ENCODE assay signal across 25 mouse cellular contexts in the genomic region with DNA sequence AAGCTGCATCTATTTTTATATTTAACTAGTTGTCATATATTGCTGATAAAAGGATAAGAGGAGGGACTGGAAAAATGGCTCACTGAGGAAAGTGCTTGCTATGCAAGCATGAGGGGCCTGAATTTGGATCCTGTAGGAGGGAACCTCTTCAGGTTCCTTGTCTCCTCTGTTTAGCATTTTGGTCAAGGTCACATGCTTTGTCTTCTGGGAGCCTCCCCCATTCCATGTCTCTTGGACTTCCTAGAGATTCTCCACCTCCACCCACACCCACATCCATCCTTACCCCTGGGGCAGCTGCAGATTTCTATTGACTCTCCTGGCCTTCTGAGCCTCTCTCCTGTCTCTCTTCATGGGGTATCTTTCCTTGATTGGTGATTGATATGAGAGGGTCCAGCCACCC. TPM values are rescaled to one million over a fixed set of nuclear protein-coding genes. Genes with fewer than 3 reads are reported as not detected.
DNase-seq lines count a peak whose midpoint lies in the region; ATAC-seq and TF ChIP-seq lines count a peak whose summit lies in the region.
"Had no signal": no experiment of that assay in that cellular context is flagged by ENCODE, and none has a peak within 500 bp of the region (broad histone marks: within the 10 kb centered on the region; RNA-seq: fewer than 3 reads in every experiment).

No protein-coding gene starts in this region.

- no peak for ATAC-seq in forebrain, embryonic 13.5 days
- ATAC-seq in forebrain, postnatal 0 days, result no peak
- ATAC-seq in hindbrain, embryonic 15.5 days (ENCODE audit: low FRiP score, low read depth), result no peak
- ATAC-seq in hindbrain, embryonic 12.5 days (ENCODE audit: low FRiP score), result no peak
- ATAC-seq: activated CD4-positive, CD25-positive, alpha-beta regulatory T cell, adult 4 months; CD4-positive, CD25-positive, alpha-beta regulatory T cell, adult 4 months; forebrain, embryonic 14.5 days; forebrain, embryonic 16.5 days; Patski had no signal

- DNase-seq in forebrain, postnatal 0 days, result no peak
- peak; percentile 75 for DNase-seq in R1 (ENCODE audit: low read depth, low spot score)
- no peak for DNase-seq in natural killer cell, adult 2 months (ENCODE audit: low spot score in 2 of 2)
- no peak for DNase-seq in layer of hippocampus, adult 9-11 months
- DNase-seq: adrenal gland, adult 8-10 months; adrenal gland, postnatal 14 days; adrenal gland, postnatal 36 days; B cell, adult 2 months; cerebellum, adult 11-12 months; cerebellum, adult 2 months; cerebellum, adult 9-10 months; cerebellum, postnatal 10 days; cerebellum, postnatal 25 days had no signal

- H3K36me3 ChIP-seq in forebrain, embryonic 13.5 days (ENCODE audit: poor library complexity, severe bottlenecking), result no peaks in the 10 kb centered on the region
- H3K36me3 ChIP-seq in forebrain, postnatal 0 days (ENCODE audit: insufficient read depth), result no peaks in the 10 kb centered on the region
- no peaks in the 10 kb centered on the region for H3K36me3 ChIP-seq in hindbrain, embryonic 15.5 days
- H3K36me3 ChIP-seq in hindbrain, embryonic 12.5 days, result no peaks in the 10 kb centered on the region
- H3K36me3 ChIP-seq: embryonic facial prominence, embryonic 10.5 days; embryonic facial prominence, embryonic 12.5 days had no signal

- H3K4me2 ChIP-seq in forebrain, embryonic 13.5 days, result peak overlapping the region; percentile 10; the same call in 1 of the 2 replicates
- no peak overlapping the region for H3K4me2 ChIP-seq in forebrain, postnatal 0 days (ENCODE audit: low read depth)
- H3K4me2 ChIP-seq in hindbrain, embryonic 15.5 days, result 0 out of 2 replicates have a peak overlapping the region, but pooled peaks have one; percentile 1
- H3K4me2 ChIP-seq in hindbrain, embryonic 12.5 days (replicated peaks), result no peak overlapping the region
- H3K4me2 ChIP-seq: embryonic facial prominence, embryonic 12.5 days had no signal

- no peaks in the 10 kb centered on the region for H3K27me3 ChIP-seq in forebrain, embryonic 13.5 days
- H3K27me3 ChIP-seq in forebrain, postnatal 0 days (ENCODE audit: insufficient read depth, low read length), result no peaks in the 10 kb centered on the region
- no peaks in the 10 kb centered on the region for H3K27me3 ChIP-seq in hindbrain, embryonic 15.5 days
- H3K27me3 ChIP-seq in hindbrain, embryonic 12.5 days, result no peaks in the 10 kb centered on the region
- H3K27me3 ChIP-seq: CH12.LX; embryonic facial prominence, embryonic 12.5 days; Patski had no signal

- no peaks in the 10 kb centered on the region for H3K9me3 ChIP-seq in forebrain, embryonic 13.5 days (replicated peaks)
- H3K9me3 ChIP-seq in forebrain, postnatal 0 days (ENCODE audit: low read length), result no peaks in the 10 kb centered on the region
- H3K9me3 ChIP-seq in hindbrain, embryonic 15.5 days, result no peaks in the 10 kb centered on the region
- no peaks in the 10 kb centered on the region for H3K9me3 ChIP-seq in hindbrain, embryonic 12.5 days (replicated peaks)
- H3K9me3 ChIP-seq: embryonic facial prominence, embryonic 10.5 days; embryonic facial prominence, embryonic 12.5 days; G1E had no signal

- H3K4me1 ChIP-seq in forebrain, embryonic 13.5 days, result peaks cover 28% of the 10 kb centered on the region
- H3K4me1 ChIP-seq in forebrain, postnatal 0 days (ENCODE audit: insufficient read depth), result peaks cover 6% of the 10 kb centered on the region; the same call in 1 of the 2 replicates
- H3K4me1 ChIP-seq in hindbrain, embryonic 15.5 days (replicated peaks), result peaks cover 13% of the 10 kb centered on the region
- peaks cover 16% of the 10 kb centered on the region for H3K4me1 ChIP-seq in hindbrain, embryonic 12.5 days

- H3K9ac ChIP-seq in forebrain, embryonic 13.5 days, result no peak overlapping the region
- no peak overlapping the region for H3K9ac ChIP-seq in forebrain, postnatal 0 days
- H3K9ac ChIP-seq in hindbrain, embryonic 15.5 days, result no peak overlapping the region
- no peak overlapping the region for H3K9ac ChIP-seq in hindbrain, embryonic 12.5 days
- H3K9ac ChIP-seq: embryonic facial prominence, embryonic 12.5 days had no signal

- H3K27ac ChIP-seq in forebrain, embryonic 13.5 days, result no peak overlapping the region
- no peak overlapping the region for H3K27ac ChIP-seq in forebrain, postnatal 0 days (ENCODE audit: low read depth, low read length)
- no peak overlapping the region for H3K27ac ChIP-seq in hindbrain, embryonic 15.5 days (replicated peaks)
- H3K27ac ChIP-seq in hindbrain, embryonic 12.5 days, result no peak overlapping the region
- H3K27ac ChIP-seq: embryonic facial prominence, embryonic 10.5 days; embryonic facial prominence, embryonic 12.5 days had no signal

- TF ChIP-seq CTCF in forebrain, postnatal 0 days (IDR thresholded peaks at IDR 0.05; ENCODE audit: low read depth), result no peak

- no peak overlapping the region for H3K4me3 ChIP-seq in forebrain, embryonic 13.5 days
- H3K4me3 ChIP-seq in forebrain, postnatal 0 days (ENCODE audit: low read depth, low read length), result no peak overlapping the region
- no peak overlapping the region for H3K4me3 ChIP-seq in hindbrain, embryonic 15.5 days
- H3K4me3 ChIP-seq in hindbrain, embryonic 12.5 days, result no peak overlapping the region
- H3K4me3 ChIP-seq: embryonic facial prominence, embryonic 10.5 days; embryonic facial prominence, embryonic 12.5 days had no signal

RNA-seq across cellular contexts. Expression of a gene that starts 2.3 kb away (rescaled TPM):
- 20.6 and 21.0 TPM in 2 replicates for polyA plus RNA-seq in forebrain, embryonic 13.5 days (2015; fragmentation: Nextera tagmentation; extraction: Ambion mirVana)
- total RNA-seq in forebrain, postnatal 0 days (2014; rRNA removed), result 12.5 and 12.7 TPM in 2 replicates
- 14.3 and 15.1 TPM in 2 replicates for polyA plus RNA-seq in forebrain, postnatal 0 days (2015; fragmentation: Nextera tagmentation; extraction: Ambion mirVana)
- 18.4 and 21.3 TPM in 2 replicates for polyA plus RNA-seq in hindbrain, embryonic 15.5 days (2015; fragmentation: Nextera tagmentation; extraction: Ambion mirVana)
- 18.9 TPM in 2 replicates for polyA plus RNA-seq in hindbrain, embryonic 12.5 days (2016; fragmentation: Nextera tagmentation; extraction: Ambion mirVana)

Comparison
In these comparisons a context has a peak if more than half of its experiments do, and no peak if none do; other contexts are left out.
1. H3K4me2 ChIP-seq: peak in forebrain, embryonic 13.5 days (single experiment) and hindbrain, embryonic 15.5 days (single experiment); none in forebrain, postnatal 0 days (single experiment) and hindbrain, embryonic 12.5 days (single experiment).